Mouse (Mus musculus) midbrain, embryonic 14.5 days (tissue): Measurements from ENCODE around the gene Adssl1. TPM values are rescaled to one million over a fixed set of nuclear protein-coding genes. Genes with fewer than 3 reads are reported as not detected.

Source experiments
- ATAC-seq: fragments of 200-750 bp; cut with Nextera tagmentation; 2 replicates; pipeline ENCODE4 v1.8.0; 2017; ENCODE audit warnings: moderate number of reproducible peaks, moderate library complexity; ENCODE audit not compliant: low FRiP score, low TSS enrichment
- DNase-seq: peaks from one replicate; pipeline ENCODE4 v3.0.0-alpha.2; 2015
- H3K27ac ChIP-seq: fragments of 300-500 bp; sonication (generic); replicated peaks from 2 replicates; pipeline ENCODE4 v1.5.1; 2014; ENCODE audit warnings: mild to moderate bottlenecking, low read depth, low read length, moderate library complexity
- H3K27me3 ChIP-seq: fragments of 300-500 bp; sonication (generic); 2 replicates; pipeline ENCODE4 v1.6.1; 2014; ENCODE audit warnings: low read length, control low read depth, mixed read lengths; ENCODE audit not compliant: control insufficient read depth, insufficient read depth
- H3K36me3 ChIP-seq: fragments of 300-500 bp; sonication (generic); 2 replicates; pipeline ENCODE4 v1.6.1; 2014; ENCODE audit warnings: low read length, control low read depth; ENCODE audit not compliant: control insufficient read depth, insufficient read depth
- H3K4me1 ChIP-seq: fragments of 300-500 bp; sonication (generic); 2 replicates; pipeline ENCODE4 v1.6.1; 2014; ENCODE audit warnings: mild to moderate bottlenecking, antibody characterized with exemption, low read length, control low read depth; ENCODE audit not compliant: control insufficient read depth, insufficient read depth
- H3K4me2 ChIP-seq: fragments of 300-500 bp; sonication (generic); 2 replicates; pipeline ENCODE4 v1.6.1; 2014; ENCODE audit warnings: mild to moderate bottlenecking, low read length, moderate library complexity
- H3K4me3 ChIP-seq: fragments of 300-500 bp; sonication (generic); replicated peaks from 2 replicates; pipeline ENCODE4 v1.5.1; 2014; ENCODE audit warnings: low read depth, low read length
- H3K9ac ChIP-seq: fragments of 300-500 bp; sonication (generic); replicated peaks from 2 replicates; pipeline ENCODE4 v1.6.1; 2014; ENCODE audit warnings: mild to moderate bottlenecking, low read length, moderate library complexity
- H3K9me3 ChIP-seq: fragments of 300-500 bp; sonication (generic); 2 replicates; pipeline ENCODE4 v1.6.1; 2016; ENCODE audit warnings: low read length, control low read depth, mixed read lengths; ENCODE audit not compliant: control insufficient read depth
- WGBS: fragments of 180-500 bp; shearing (Covaris S2); extraction: QIAGEN DNeasy Blood & Tissue Kit; methylation state at CpG from one replicate; pipeline ENCODE4 v1.1.7; 2014; 5-methylcytosine and 5-hydroxymethylcytosine counted together
- polyA plus RNA-seq: library from polyadenylated mRNA; unstranded; fragments of >200 nt; fragmentation: Nextera tagmentation; extraction: Ambion mirVana; gene quantifications from 2 replicates; pipeline ENCODE4 v1.2.1, GENCODE M21; 2014

Adssl1 gene
- polyA plus RNA-seq, result 2.8 and 3.1 TPM in 2 replicates

- Histone ChIP-seq H3K27me3 (peaks cover 31% of the 10 kb centered on the region; the same call in 1 of the 2 replicates), H3K4me2 (peak within 1 kb of the TSS; percentile 95), H3K36me3 (no peaks in the 10 kb centered on the region)
Measured at GRCm38 (mm10) chr12:112619686-112620353, at the start of gene Adssl1. Gene Adssl1 (plus strand): TSS chr12:112620045.

GRCm38 (mm10) chr12:112570160-112570559, 49.7 kb upstream of the Adssl1 start:
- Histone ChIP-seq H3K36me3 (no peaks in the 10 kb centered on the region), H3K4me2 (no peak overlapping the region), H3K9me3 (no peaks in the 10 kb centered on the region), H3K27ac (no peak overlapping the region), H3K27me3 (no peaks in the 10 kb centered on the region), H3K9ac (no peak overlapping the region), H3K4me3 (no peak overlapping the region), H3K4me1 (no peaks in the 10 kb centered on the region)
- DNase-seq (no peak), ATAC-seq (no peak)
- 92% methylated on average over 8 of the region's 8 CpGs for WGBS

More at GRCm38 (mm10) chr12:112619686-112620353, at the start of gene Adssl1:
- Histone ChIP-seq H3K4me1 (0 out of 2 replicates have a peak, but pooled peaks cover 8% of the 10 kb centered on the region), H3K27ac (no peak within 1 kb of the TSS), H3K4me3 (peak within 1 kb of the TSS; percentile 47), H3K9me3 (no peaks in the 10 kb centered on the region), H3K9ac (peak within 1 kb of the TSS; percentile 76)
- under 1% methylated on average over 56 of the region's 56 CpGs for WGBS
- ATAC-seq (peak; percentile 60; the same call in 1 of the 2 replicates), DNase-seq (peak; percentile 75)

- no peak overlapping the region for H3K9ac ChIP-seq
- H3K4me3 ChIP-seq, result no peak overlapping the region
- H3K4me1 ChIP-seq, result no peaks in the 10 kb centered on the region
- H3K9me3 ChIP-seq, result no peaks in the 10 kb centered on the region
- H3K4me2 ChIP-seq, result no peak overlapping the region
- WGBS, result 72% methylated on average over 6 of the region's 6 CpGs
- no peaks in the 10 kb centered on the region for H3K36me3 ChIP-seq
- ATAC-seq, result no peak
- no peak overlapping the region for H3K27ac ChIP-seq
- H3K27me3 ChIP-seq, result no peaks in the 10 kb centered on the region
- DNase-seq, result no peak
Measured at GRCm38 (mm10) chr12:112571064-112571463, 48.8 kb upstream of the Adssl1 start.

GRCm38 (mm10) chr12:112575274-112575986, 44.4 kb upstream of the Adssl1 start:
- H3K27ac ChIP-seq, result no peak overlapping the region
- H3K4me1 ChIP-seq, result no peaks in the 10 kb centered on the region
- no peaks in the 10 kb centered on the region for H3K9me3 ChIP-seq
- no peak overlapping the region for H3K4me3 ChIP-seq
- DNase-seq, result no peak
- H3K4me2 ChIP-seq, result no peak overlapping the region
- no peaks in the 10 kb centered on the region for H3K36me3 ChIP-seq
- no peak for ATAC-seq
- H3K27me3 ChIP-seq, result no peaks in the 10 kb centered on the region
- 84% methylated on average over 8 of the region's 8 CpGs for WGBS
- no peak overlapping the region for H3K9ac ChIP-seq

GRCm38 (mm10) chr12:112576341-112576740, 43.5 kb upstream of the Adssl1 start:
- no peaks in the 10 kb centered on the region for H3K27me3 ChIP-seq
- H3K4me2 ChIP-seq, result no peak overlapping the region
- no peak overlapping the region for H3K9ac ChIP-seq
- no peak for DNase-seq
- no peaks in the 10 kb centered on the region for H3K9me3 ChIP-seq
- no peaks in the 10 kb centered on the region for H3K36me3 ChIP-seq
- H3K4me3 ChIP-seq, result no peak overlapping the region
- 37% methylated on average over 6 of the region's 6 CpGs for WGBS
- H3K27ac ChIP-seq, result no peak overlapping the region
- ATAC-seq, result no peak
- no peaks in the 10 kb centered on the region for H3K4me1 ChIP-seq

- ATAC-seq, result no peak
- H3K4me3 ChIP-seq, result no peak overlapping the region
- 21% methylated on average over 3 of the region's 3 CpGs for WGBS
- H3K9me3 ChIP-seq, result no peaks in the 10 kb centered on the region
- H3K4me1 ChIP-seq, result no peaks in the 10 kb centered on the region
- no peaks in the 10 kb centered on the region for H3K36me3 ChIP-seq
- DNase-seq, result no peak
- no peaks in the 10 kb centered on the region for H3K27me3 ChIP-seq
- H3K4me2 ChIP-seq, result no peak overlapping the region
- no peak overlapping the region for H3K27ac ChIP-seq
- H3K9ac ChIP-seq, result no peak overlapping the region
Measured at GRCm38 (mm10) chr12:112576749-112577148, 43.1 kb upstream of the Adssl1 start.

GRCm38 (mm10) chr12:112578296-112579090, 41.4 kb upstream of the Adssl1 start:
- WGBS, result 74% methylated on average over 6 of the region's 6 CpGs
- Histone ChIP-seq H3K9ac (no peak overlapping the region), H3K4me1 (no peaks in the 10 kb centered on the region), H3K27me3 (no peaks in the 10 kb centered on the region), H3K9me3 (no peaks in the 10 kb centered on the region), H3K36me3 (no peaks in the 10 kb centered on the region), H3K4me3 (no peak overlapping the region), H3K27ac (no peak overlapping the region), H3K4me2 (no peak overlapping the region)
- ATAC-seq, result no peak
- DNase-seq, result no peak

GRCm38 (mm10) chr12:112579430-112579829, 40.4 kb upstream of the Adssl1 start:
- Histone ChIP-seq H3K4me2 (no peak overlapping the region), H3K36me3 (no peaks in the 10 kb centered on the region), H3K9me3 (no peaks in the 10 kb centered on the region), H3K9ac (no peak overlapping the region), H3K4me3 (no peak overlapping the region), H3K27ac (no peak overlapping the region), H3K4me1 (no peaks in the 10 kb centered on the region), H3K27me3 (no peaks in the 10 kb centered on the region)
- 47% methylated on average over 5 of the region's 5 CpGs for WGBS
- ATAC-seq (no peak), DNase-seq (no peak)
